Mouse (Mus musculus): ENCODE data around the gene Slc2a12. TPM values are rescaled to one million over a fixed set of nuclear protein-coding genes. Genes with fewer than 3 reads are reported as not detected.

Slc2a12 gene
- total RNA-seq, 2 experiments from 2014 or later = 2.1 to 2.7 TPM

DNA sequence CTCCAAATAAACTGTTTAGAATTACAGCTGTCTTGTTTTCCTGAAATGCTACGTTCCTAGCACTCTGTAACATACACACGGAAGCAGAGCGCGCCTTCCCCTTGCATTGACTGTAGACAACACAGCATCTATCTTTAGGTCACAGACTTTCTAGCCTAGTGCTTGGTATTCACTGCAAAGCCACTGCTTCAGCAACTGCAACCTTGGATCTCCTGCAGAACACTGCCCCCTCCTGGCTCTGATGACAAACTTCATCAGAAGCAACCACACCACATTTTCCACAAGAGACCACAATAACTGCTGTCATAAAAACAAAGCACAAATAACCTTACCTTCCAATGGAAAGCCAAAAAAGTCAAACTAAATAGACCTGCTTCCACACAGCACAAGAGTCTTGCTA is 69.7 kb downstream of the Slc2a12 start:
- peak in 1 of 2 experiments; percentile 42 for DNase-seq (ENCODE audit: low spot score in 2 of 2)
- intact Hi-C loops (cut with DNase I) = loop anchor here (2.0 kb wide), 1 partner anchor 96 kb away; no protein-coding TSS in a partner anchor

DNA sequence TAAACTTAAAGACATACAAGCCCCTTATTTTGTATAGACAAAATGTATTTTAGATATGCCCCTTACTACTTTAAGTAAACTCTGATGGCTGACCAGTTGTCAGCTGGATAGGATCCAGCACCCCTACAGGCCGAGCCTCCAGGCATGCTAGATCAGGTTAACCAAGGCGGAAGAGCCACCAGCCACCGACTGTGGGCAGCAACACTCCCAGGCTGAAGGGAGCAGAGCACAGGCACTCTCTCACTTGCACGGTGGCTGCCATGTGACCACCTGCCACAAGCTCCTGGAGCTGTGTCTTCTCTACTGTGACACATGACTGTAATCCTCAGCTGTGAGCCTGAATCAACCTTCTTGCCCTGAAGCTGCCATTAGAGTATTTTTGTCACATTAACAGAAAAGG is 73.7 kb downstream of the Slc2a12 start:
- DNase-seq (ENCODE audit: low spot score in 2 of 2) = no peak
- intact Hi-C loops (cut with DNase I) = no loop called here

DNA sequence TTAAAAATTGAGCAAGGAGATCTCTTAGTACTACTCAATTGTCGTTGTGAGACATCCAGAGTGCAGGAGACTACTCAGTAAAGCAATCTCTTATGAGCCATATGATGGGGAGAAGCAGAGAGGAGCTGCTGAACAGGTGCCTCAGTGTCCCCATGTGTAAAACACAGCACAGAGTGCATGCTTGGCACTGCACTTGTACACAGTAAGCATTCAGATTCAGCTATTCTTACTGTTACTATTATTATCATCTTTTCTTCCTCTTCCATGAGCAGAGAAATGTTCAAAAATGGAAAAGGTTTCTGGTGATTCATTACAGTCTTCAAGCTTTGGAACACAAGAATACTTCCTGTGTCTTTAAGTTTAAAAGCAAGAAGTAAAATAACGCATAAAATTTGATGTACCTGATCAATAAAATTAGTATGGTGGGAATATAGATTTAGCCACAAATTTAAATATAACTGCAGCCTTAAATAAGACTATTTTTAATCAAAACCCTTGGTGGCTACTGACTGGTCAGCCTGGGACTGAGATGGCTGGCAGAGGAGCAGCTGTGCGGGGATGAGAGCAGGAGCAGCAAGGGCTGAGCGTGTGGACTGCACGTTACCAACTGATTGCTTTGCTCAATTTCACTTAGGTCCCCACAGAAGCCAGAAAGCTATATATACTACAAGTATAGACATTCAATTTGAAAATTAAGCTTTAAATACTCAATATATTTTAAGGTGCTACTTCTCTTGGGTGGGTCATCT is 76.1 kb downstream of the Slc2a12 start:
- intact Hi-C loops (cut with DNase I) = loop anchor here (10.0 kb wide), 1 partner anchor 1064 kb away; the partner anchor contains the start of gene Rps12
- peak in 1 of 2 experiments; percentile 8 for DNase-seq (ENCODE audit: low spot score in 2 of 2)

DNA sequence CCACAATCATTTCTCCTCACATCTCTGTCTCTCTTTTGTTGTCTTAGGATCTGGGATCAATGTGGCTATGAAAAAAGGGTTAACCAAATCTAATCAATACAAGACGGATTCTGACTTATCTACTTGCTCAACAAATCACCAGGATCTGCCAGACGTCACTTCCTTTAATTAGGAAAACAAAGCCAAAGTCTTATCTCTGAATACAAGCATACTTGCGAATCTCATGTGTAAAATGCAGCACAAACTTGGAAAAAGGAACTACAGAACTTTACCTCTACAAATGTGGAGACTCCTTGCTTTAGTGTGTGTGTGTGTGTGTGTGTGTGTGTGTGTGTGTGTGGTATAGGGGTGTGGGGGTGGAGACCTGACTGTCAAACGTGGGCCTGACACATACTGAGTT is 80.4 kb downstream of the Slc2a12 start:
- intact Hi-C loops (cut with DNase I) = loop anchor here (10.0 kb wide), 1 partner anchor 1060 kb away; the partner anchor contains the start of gene Rps12
- no peak for DNase-seq (ENCODE audit: low spot score in 2 of 2)

DNA sequence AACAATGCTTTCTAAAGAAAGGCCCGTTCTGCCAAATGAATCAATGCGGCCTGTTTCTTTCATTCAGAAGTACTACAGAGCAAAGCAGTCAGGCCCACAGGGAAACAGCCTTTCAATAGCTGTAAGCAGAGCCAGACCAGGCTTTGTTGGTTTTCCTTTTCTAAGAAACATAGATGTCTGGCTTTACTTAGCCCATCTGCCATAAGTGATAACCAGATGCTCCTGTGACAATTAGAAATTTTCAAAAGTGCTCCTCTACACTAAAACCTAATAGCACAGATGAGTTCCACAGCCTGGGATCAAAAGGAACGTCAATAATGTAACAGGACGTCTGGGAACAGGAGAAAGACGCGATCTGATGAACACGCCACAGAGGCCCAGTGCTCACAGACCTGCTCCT is 81.5 kb downstream of the Slc2a12 start:
- no peak for DNase-seq (ENCODE audit: low spot score in 2 of 2)
- intact Hi-C loops (cut with DNase I) = loop anchor here (10.0 kb wide), 1 partner anchor 1059 kb away; the partner anchor contains the start of gene Rps12

DNA sequence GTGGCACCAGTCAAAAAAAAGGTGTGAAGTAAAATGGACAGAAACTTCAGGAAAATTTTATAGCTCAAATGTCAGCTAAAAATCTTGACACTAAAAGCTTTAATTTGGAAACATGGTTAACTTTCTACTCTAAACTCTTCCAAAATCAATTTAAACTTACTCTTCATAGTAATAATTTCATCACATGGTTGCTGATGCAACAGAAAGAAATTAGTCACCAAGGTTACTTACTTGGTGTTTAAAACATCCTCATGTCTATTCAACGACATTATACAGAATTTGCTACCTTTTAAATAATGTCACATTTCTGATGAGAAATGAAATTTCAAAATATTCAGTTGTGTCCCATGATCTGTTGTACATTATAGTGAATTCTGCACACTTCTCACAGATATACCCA is 83.4 kb downstream of the Slc2a12 start:
- intact Hi-C loops (cut with DNase I) = loop anchor here (10.0 kb wide), 1 partner anchor 1057 kb away; the partner anchor contains the start of gene Rps12

DNA sequence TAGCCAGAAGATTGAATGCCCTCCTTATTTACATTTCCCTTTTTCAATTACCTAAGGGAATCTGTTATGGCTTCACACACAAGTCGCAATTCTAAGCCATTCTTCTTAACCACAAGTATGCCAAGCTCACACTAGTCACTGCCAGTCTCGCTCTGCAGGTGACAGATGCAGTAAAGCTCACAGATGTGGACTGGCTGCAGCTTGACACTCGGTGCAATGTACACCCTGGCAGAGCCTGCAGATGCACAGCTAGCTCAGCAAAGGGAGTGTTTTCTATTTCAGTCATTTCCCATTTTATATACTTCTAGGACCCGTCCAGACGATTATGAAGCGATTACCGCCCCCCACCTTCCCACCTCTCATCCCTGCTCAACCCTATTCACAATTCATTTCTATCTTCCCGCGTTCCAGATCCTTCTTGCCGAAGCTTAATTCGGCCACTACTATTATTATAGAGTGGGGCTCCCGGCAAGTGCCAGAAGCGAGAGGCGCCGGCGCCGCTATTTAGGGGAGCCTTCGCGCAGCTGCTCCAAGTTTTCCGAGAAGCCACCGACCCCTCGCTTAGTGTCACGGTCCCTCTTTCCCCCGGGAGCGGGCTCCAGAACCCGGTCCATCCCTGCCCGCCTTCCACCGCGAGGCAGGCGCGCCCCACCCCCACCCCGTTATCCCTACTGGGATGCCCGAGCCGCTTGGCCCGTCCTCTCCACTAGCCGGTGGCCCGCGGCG is 85.6 kb downstream of the Slc2a12 start:
- intact Hi-C loops (cut with DNase I) = no loop called here
- no peak for DNase-seq (ENCODE audit: low spot score in 2 of 2)

More for the DNA sequence above, 83.4 kb downstream of the Slc2a12 start:
- DNase-seq (ENCODE audit: low spot score in 2 of 2) = no peak

DNA sequence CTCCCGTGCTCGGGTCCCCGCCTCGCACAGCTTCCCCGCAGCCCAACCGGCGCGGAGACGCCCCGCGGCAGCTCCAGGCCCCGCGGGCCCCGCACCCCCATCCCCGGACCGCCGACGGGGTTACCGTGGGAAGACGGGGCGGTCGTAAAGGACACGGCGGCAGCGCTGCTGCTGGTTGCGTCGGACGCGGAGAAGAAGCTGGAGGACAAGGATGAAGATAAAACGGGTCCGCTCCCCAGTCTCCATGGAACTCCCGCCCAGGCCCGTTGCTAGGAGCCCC is 86.1 kb downstream of the Slc2a12 start:
- intact Hi-C loops (cut with DNase I) = no loop called here

DNA sequence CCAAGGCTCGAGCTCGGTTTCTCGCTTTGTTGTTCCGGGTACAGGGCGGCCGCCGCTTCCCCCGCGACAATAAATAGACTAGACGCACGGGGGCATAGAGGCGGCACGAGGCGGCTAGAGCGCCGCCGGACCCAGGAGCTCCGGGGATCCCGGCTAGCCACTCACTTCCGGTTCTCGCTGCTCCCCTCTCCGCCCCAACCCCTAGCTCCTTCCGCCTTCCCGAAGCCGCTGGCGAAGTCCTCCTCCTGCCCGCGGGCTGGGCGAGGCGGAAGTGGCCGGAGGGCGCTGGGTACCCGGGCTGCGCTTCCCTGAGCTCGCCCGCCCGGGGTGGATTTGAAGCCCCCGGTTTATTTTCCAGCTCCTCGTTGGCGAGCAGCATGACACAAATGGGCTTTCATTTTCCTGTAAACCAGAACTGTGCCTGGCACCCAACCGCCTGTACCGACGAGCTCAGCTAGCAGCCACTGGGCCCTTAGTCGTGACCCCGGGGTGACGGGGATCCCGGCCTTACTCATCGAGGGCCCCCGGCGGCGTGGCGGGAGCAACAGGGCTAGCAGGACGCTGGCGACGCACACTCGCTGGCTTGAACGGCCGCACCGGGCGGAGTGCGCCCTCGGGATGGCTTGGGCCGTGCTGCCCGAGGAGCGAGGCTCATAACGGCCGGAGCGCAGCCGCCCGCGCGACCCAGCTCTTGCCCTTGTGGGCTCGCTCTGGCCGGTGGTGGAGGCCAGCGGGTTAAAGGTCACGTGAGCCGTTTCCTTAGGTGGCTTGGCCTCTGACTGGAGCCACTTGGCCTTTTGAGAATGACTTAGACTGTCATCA is 86.7 kb downstream of the Slc2a12 start, which contains the start of gene Tbpl1:
TSS of gene Tbpl1 (minus strand) at position 667 of the 822 bp plus-strand sequence.
- intact Hi-C loops (cut with DNase I) = no loop called here

More for the DNA sequence above, 86.1 kb downstream of the Slc2a12 start:
- no peak for DNase-seq (ENCODE audit: low spot score in 2 of 2)

DNA sequence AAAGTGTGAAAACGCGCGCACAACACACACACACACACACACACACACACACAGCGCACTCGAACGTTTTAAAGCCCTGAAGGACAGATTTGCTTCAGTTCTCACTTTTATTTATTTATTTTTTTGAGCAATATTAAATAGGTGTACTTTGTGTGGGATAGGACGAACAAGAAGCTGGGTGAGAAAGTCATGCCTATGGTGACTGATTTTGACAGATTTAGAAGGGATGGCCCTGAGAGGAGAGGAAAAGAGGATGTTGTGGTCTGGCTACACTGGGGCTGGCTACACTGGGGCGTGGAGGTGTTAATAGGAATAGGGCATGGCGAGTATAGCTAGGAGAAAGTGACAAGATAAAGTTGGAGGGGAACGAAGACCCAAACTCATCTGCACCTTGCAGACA is 87.4 kb downstream of the Slc2a12 start:
- DNase-seq (ENCODE audit: low spot score in 2 of 2) = no peak
- intact Hi-C loops (cut with DNase I) = no loop called here

More for the DNA sequence above, 86.7 kb downstream of the Slc2a12 start, which contains the start of gene Tbpl1:
- DNase-seq (ENCODE audit: low spot score in 2 of 2) = peak; percentile 96

DNA sequence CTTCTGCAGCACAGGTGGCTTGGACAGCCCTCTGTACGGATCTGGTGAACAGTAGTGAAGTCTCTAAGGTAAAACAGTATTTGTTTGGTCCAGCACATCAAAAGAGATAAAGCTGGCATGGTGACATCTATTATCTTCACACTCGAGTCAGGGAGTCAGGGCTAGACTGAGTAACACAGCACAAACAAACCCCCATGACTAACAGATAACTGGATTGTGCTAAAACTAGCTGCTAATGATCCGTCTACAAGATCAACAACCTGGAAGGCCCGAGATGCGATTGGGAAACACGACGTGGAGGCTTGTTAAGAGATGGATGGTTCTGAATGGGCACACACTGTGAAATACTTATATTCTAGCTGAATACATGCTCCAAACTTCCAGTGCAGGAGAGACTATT is 101.1 kb downstream of the Slc2a12 start:
- intact Hi-C loops (cut with DNase I) = no loop called here
- DNase-seq (ENCODE audit: low spot score in 2 of 2) = no peak

DNA sequence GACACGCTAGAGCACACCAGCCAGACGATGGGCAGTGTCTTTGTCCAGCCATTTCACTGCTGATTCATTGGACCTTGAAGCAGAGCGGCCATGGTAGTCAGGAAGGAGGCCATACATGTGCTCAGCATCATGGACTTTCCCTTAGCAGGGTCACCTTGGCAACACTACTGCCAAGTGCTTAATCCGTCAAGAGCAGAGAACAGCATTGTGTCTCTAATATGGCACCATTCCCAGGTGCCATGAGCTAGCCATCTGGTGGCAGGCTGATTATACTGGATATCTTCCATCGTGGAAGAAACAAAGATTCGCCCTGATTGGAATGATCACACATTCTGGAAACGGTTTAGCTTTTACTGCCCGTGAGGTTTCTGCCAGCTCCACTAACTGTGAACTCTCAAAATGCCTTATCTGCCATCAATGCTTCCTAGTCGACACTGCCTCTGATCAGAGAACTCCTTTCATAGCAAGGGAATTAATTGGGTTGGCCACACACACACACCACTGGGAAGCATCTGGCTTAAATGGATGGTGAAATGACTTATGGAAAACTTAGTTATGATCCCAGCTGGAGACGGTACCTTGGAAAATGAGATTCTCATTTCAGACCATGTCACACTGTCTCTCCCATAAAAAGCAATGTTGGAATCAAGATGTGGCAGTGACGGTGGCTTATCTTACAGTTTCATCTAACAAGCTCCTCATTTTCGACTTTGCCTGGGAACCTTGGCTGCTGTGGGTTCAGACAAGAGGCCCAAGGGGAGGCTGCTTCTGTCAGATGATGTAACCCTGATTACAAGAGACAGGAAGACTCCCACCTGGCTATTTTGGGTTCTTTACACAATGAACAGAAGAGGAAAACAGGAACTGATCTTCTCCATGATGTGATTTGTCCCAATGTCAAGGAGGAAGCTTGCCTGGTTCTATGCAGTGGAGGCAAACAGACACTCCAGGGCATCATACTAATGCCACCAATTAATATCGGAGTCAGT is 101.8 kb downstream of the Slc2a12 start:
- intact Hi-C loops (cut with DNase I) = no loop called here
- DNase-seq (ENCODE audit: low spot score in 2 of 2) = no peak

DNA sequence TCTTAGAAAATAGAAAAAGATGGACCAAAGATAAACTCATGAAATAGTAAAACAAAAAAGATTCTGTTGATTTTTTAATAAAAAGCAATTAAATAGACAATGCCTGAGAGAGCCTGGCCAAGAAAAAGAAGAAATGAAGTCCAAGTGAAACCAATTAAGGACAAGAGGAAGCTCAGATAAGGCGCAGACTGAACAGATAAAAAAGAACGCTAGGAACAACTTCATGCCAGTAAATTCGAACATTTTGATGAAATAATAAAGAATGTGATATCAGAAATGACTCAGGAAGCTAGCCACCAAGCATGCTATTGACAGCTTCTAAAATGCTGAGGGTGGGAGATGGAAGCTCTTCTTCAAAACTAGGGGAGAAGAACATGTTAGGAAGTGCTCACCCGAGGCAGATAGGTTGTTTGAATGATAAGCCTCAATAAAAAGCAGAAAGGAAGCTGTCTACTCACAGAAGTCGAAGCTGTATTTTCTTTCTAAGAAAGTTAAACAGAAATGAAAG is 106.4 kb downstream of the Slc2a12 start:
- intact Hi-C loops (cut with DNase I) = no loop called here
- no peak for DNase-seq (ENCODE audit: low spot score in 2 of 2)

Small RNA genes within 50 kb of the gene (microRNA-seq; reads per million reads assigned to microRNA genes)
- not detected for gene Mir7663

Other genes with a start within 250 kb of the Slc2a12 start
- gene Tbpl1, start 86.9 kb downstream of the Slc2a12 start, total RNA-seq (2021) = 10 to 100 TPM; 61.5 to 69.7 TPM
- not detected for gene Tcf21, start 175.2 kb downstream of the Slc2a12 start, total RNA-seq (2021)